Mouse (Mus musculus): ENCODE results near the gene Tecr. TPM values are rescaled to one million over a fixed set of nuclear protein-coding genes. Genes with fewer than 3 reads are reported as not detected.

Gene Tecr
- total and polyA plus RNA-seq, 3 experiments, result 409 to 1,272 (median 723) TPM

DNA sequence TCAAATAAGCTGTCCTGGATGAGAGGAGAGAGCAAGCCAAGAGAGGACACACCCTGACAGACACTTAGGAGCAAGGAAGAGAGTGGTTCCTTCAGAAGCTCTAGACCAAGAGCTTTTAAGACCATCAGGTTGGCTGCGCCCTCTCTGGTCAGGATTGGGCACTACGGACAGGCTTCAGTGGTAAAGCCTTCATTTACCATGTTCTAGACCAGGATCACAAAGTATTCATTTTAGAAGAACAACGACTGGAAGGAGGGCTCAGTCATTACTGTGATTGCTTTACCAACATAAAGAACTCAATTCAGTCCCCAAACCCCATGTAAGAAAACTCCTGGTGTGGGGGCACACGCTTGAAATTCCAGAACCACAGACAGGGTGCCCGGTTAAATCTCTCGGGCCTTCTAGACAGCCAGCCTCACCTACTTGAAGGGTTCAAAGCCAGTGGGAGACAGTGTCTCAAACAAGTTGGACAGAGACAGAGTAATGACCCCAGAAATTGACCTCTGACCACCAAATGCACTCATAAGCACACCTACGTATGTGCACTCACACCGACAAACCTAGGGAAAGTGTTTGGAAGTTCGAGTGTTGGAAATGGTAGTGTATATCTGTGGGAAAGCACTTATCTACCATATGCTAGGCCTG lies 41.9 kb downstream of the Tecr start:
- peak; percentile 10 for DNase-seq

DNA sequence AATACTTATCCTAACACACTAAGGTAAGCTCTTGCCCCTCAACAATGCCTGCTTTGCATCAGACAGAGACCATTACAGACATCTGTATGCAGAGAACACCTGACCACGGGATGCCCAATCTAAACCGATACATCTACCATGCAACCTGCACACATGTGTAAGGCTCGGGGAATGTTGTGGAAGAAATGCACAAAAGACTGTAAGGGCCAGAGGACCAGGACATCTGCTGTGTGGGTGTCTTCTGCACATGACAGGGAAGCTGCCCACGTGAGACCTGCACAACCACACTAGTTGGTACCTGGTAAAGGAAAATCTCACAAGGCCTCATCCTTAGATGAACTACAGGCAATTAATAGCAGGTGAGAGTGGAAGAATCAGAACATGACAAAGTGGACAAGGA lies 44.5 kb downstream of the Tecr start:
- DNase-seq, result no peak

DNA sequence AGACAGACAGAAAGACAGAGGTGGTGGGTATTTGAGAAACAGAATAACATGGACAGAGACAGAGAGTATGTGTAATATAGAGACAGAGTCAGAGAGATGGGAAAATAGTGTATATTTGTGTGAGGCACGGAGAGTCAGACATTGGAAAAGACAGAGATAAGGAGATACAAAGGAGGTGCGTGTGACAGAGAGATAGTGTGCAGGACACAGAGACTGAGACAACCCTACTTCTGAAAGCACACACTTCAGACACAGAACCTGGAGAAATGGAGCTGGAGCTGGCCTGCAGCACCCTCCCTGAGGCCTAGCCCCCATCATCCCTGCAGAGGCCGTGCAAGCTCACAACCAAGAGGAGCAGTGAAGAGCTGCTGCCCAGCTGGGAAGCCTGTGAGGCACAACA lies 45.1 kb downstream of the Tecr start:
- no peak for DNase-seq

DNA sequence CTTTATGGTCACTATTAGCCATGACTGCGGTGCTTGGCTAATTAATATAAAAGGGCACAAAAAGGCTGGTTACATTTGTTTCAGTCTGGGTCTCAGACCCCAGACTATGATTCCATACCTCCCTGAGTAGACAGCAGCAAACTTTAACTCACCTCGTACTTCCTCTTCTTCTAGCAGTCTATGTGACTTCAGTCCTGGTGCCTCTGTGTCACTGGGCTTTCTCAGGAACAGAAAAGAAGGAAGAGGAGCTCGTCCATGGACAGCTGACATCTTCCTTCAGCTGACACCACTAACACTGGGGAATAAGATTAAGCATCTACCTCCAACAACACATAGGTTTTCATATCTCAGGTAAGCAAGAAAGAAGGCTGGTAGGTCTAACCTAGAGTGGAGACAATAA lies 72.0 kb downstream of the Tecr start, which contains the start of gene Olfr370:
Olfr370 (plus strand) TSS at position 45 of the 400 bp plus-strand sequence.
- no peak for DNase-seq

DNA sequence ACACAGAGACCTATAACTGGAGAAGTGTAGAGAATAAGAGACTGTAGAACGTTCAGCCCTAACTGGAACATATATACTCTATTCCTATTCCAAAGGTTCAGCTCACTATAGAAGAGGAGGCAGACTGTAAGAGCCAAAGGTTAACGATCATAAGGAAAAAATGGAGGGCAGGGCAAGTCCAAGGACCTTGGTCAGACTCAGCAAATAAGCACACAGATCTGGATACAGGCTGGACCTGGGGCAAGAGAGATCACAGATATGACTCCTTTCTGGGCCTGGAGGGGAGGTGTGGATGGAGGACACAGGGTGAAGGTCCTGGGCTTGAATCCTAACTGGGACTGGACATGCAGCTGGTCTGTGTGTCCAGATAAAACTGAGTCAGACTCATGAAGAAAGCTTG lies 73.0 kb downstream of the Tecr start:
- DNase-seq, result no peak

Other genes starting within 250 kb of the Tecr start
- under 1 TPM in 1 of 2 experiments, not detected in 1; 0.17 TPM for gene Clgn, start 218.1 kb downstream of the Tecr start, total RNA-seq (2021)
- gene Clgn, start 218.1 kb downstream of the Tecr start, polyA plus RNA-seq (2012; rRNA removed), result not detected in 2 replicates
- 10 to 100 TPM; 73.5 to 82.5 TPM for gene Scoc, start 149.6 kb downstream of the Tecr start, total RNA-seq (2021)
- gene Scoc, start 149.6 kb downstream of the Tecr start, polyA plus RNA-seq (2012; rRNA removed), result 0.93 and 1.2 TPM in 2 replicates
- not detected for gene Olfr370, start 72.2 kb downstream of the Tecr start, total RNA-seq (2021)
- not detected in 2 replicates for gene Olfr370, start 72.2 kb downstream of the Tecr start, polyA plus RNA-seq (2012; rRNA removed)
- 100 to 1,000 TPM; 209 to 258 TPM for gene Ndufb7, start 41.3 kb downstream of the Tecr start, total RNA-seq (2021)
- 402 and 495 TPM in 2 replicates for gene Ndufb7, start 41.3 kb downstream of the Tecr start, polyA plus RNA-seq (2012; rRNA removed)
- gene Dnajb1, start 222 bp upstream of the Tecr start, total RNA-seq (2021), result 10 to 100 TPM; 21.8 to 61.9 TPM
- gene Dnajb1, start 222 bp upstream of the Tecr start, polyA plus RNA-seq (2012; rRNA removed), result 21.8 and 27.3 TPM in 2 replicates
- 10 to 100 TPM; 29.5 to 50.1 TPM for gene Gipc1, start 44.7 kb upstream of the Tecr start, total RNA-seq (2021)
- 53.8 and 56.4 TPM in 2 replicates for gene Gipc1, start 44.7 kb upstream of the Tecr start, polyA plus RNA-seq (2012; rRNA removed)
- 1 to 10 TPM in 1 of 2 experiments, under 1 TPM in 1; 0.76 to 1.1 TPM for gene Ptger1, start 58.7 kb upstream of the Tecr start, total RNA-seq (2021)
- gene Ptger1, start 58.7 kb upstream of the Tecr start, polyA plus RNA-seq (2012; rRNA removed), result 2.1 and 2.8 TPM in 2 replicates
- gene Pkn1, start 91.2 kb upstream of the Tecr start, total RNA-seq (2021), result 100 to 1,000 TPM; 110 to 115 TPM
- 138 and 164 TPM in 2 replicates for gene Pkn1, start 91.2 kb upstream of the Tecr start, polyA plus RNA-seq (2012; rRNA removed)
- 10 to 100 TPM; 15.3 to 20.9 TPM for gene Ddx39, start 107.2 kb upstream of the Tecr start, total RNA-seq (2021)
- gene Ddx39, start 107.2 kb upstream of the Tecr start, polyA plus RNA-seq (2012; rRNA removed), result 13.4 and 14.1 TPM in 2 replicates
- 10 to 100 TPM; 31.5 to 40.7 TPM for gene Adgre5, start 133.4 kb upstream of the Tecr start, total RNA-seq (2021)
- gene Adgre5, start 133.4 kb upstream of the Tecr start, polyA plus RNA-seq (2012; rRNA removed), result 34.5 and 35.2 TPM in 2 replicates